Mouse (Mus musculus) cerebellum, adult 9-11 months (tissue): ENCODE measurements at regions not wholly inside any gene's neighbourhood (a gene's known extent, or its start where the extent isn't known, plus 50 kb on each side); places are given as distances from the start of the nearest gene placed in this dataset.

Source experiments
- DNase-seq: peaks from one replicate; pipeline ENCODE4 v3.0.0; 2022

DNA sequence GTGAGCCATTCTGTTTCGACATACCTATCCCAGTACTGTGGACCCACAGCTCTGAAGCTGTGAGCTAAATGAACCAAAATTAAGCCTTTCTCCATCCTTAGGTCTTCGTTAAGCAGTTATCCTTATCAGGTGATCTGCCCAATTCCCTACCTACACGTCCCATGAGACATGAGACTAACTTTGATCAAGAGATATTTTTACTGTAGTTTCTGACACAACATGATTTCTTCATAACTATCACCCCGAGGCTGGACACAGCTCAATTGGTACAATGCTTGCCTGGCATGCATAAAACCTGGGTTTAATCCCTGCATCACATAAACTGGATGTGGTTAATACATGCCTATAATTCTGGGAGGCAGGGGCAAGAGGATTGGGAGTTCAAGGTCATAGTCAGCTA lies 82.2 kb upstream of the Elovl6 start:
- no peak for DNase-seq

GRCm38 (mm10) chr3:129450671-129451070 lies 81.5 kb upstream of the Elovl6 start:
- no peak for DNase-seq

DNA sequence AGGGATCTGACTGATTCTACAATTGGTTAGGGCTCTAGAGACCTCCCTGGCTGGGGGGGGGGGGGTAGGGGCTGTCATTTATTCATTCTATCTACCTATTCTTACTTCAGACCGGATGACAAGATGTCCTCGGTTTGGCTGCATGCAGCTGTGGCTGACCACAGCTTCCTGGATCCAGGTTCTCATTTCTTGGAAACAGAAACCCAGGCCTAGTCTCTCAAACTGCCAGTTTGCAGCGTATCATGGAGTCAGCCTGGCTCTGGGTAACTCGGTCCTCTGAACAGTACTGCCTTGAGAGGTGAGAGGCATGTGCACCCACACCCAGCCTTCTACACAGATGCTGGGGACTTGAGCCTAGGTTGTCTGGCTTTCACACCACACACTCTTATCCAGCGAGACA lies 62.1 kb upstream of the Elovl6 start:
- DNase-seq: no peak

DNA sequence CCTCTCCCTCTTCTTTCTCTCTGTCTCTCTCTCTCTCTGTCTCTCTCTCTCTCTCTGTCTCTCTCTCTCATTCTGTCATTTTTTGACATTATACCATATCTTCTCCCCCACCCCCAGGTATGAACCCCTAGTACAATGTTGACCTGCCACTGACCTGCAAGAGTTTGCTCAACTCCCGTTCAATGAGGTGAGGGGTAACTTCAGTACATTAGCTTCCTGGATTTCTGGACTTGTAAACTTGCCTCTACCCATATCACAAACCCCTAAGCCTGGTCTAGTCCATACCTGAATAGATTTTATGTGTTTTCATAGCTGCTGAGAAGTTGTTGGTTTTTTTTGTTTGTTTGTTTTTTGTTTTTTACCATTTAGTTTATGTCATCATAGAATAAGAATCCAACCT lies 60.8 kb upstream of the Elovl6 start:
- DNase-seq: no peak

DNA sequence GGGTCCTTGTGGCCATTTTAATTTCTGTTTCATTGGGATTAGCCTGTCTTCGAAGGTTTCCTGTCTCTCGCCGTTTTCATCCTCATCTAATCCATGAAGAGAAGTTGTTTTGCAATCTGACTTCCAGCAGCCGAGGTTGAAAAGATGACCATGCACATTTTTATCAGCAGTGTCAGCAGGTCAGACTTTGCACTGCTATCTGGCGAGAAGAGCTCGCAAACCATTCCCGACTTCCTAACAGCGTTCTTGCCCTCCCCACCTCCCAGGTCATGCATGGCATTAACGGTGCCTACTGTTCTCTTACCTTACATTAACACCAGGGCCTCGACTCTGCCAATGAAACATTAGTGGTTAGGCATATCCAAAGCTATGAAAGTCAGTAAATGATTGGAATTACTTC lies 60.1 kb upstream of the Elovl6 start:
- DNase-seq: no peak

GRCm38 (mm10) chr3:129474451-129474850 lies 57.7 kb upstream of the Elovl6 start:
- DNase-seq: no peak

DNA sequence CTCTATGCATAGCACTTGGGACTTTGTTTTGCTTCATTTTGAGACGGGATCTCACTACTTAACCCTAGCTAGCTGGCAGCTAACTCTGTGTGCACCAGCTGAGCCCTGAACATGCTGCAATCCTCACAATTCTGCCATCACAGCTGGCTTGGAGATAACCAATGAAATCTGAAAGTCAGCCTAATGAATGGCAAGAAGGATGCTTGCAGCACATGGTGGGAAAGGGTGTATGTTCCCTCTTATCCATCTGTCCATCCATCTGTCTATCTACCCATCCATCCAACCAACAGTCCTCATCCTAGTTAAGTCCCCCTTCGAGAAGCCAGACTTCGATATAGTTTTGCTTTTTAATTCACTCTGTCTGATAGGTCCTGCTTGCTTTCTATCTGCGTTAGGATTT lies 55.9 kb upstream of the Elovl6 start:
- no peak for DNase-seq

DNA sequence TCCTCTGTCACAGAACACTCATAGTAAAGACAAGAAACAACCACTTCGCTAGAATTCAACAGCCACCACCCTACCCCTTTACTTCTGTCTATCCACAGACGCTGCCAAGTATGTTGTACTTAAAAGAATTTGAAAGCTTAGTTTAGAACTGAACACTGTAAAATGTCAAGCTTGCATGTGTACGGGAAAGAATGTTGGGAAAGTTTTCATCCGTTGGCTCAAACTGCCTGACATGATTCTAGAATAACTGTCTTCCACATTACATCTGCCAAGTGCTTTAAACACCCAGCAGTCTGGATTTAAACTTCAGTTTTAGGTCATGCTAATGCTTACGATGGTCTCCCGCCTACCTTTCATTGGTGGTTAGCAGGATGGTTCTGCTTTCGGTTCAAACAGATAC lies 54.1 kb upstream of the Elovl6 start:
- DNase-seq: no peak

DNA sequence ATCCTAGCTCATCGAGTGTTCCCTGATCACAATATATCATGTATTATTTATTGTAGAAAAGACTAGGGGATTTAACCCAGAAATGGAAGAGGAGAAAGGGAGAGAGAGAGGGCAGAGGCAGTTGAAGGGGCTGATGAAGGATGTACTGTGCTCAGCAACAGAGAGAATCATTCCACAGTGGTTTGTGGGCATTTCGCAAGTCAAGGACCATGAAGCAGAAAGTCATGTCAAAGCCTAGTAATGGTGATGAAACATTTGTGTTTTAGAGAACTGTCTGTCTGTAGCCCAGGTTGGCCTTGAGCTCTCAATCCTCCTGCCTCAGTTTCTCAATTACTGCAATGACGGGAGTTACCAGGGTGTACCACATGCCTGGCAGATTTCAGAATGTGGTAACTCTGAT lies 50.9 kb upstream of the Elovl6 start:
- DNase-seq: no peak
